Mouse (Mus musculus) spleen, adult 18-20 months (tissue): ENCODE results near the gene Srp68.
A peak's percentile ranks its signal among the peaks of the same experiment; 100 is the strongest.

Source experiments
- DNase-seq, 2 experiments: peaks; one replicate each; pipeline ENCODE4 v3.0.0; 2022; ENCODE audit warnings: mixed read lengths in 2 of 2

Gene Srp68

DNA sequence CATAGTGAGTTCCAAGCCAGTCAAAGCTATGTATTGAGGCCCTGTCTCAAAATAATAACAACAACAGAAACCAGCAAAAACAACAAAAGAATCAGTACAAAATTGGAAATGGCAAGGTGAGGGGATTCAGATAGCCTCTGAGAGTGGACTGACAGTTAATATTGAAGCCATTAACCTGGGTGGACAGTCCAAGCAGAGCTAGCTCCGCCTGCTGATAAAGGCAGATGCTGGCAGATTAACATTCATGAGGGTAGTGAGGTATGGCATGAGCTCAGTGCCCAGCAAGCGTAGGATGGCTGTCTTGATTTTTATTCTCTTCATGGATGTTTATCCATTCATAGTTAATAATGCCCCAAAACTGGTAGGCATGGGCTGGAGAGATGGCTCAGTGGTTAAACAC, 72.9 kb downstream of the Srp68 start:
- DNase-seq: no peak

- peak; percentile 91 to 95 for DNase-seq
Measured at GRCm38 (mm10) chr11:116198639-116199531, 75.1 kb downstream of the Srp68 start, which contains the start of the genes Ten1 and Acox1. TSS of gene Ten1 (plus strand) at chr11:116198855. TSS of gene Acox1 (minus strand) at chr11:116199045.

GRCm38 (mm10) chr11:116198132-116198531, 75.9 kb downstream of the Srp68 start:
- no peak for DNase-seq

- DNase-seq: no peak
Measured at GRCm38 (mm10) chr11:116197584-116197906, 76.5 kb downstream of the Srp68 start.

DNA sequence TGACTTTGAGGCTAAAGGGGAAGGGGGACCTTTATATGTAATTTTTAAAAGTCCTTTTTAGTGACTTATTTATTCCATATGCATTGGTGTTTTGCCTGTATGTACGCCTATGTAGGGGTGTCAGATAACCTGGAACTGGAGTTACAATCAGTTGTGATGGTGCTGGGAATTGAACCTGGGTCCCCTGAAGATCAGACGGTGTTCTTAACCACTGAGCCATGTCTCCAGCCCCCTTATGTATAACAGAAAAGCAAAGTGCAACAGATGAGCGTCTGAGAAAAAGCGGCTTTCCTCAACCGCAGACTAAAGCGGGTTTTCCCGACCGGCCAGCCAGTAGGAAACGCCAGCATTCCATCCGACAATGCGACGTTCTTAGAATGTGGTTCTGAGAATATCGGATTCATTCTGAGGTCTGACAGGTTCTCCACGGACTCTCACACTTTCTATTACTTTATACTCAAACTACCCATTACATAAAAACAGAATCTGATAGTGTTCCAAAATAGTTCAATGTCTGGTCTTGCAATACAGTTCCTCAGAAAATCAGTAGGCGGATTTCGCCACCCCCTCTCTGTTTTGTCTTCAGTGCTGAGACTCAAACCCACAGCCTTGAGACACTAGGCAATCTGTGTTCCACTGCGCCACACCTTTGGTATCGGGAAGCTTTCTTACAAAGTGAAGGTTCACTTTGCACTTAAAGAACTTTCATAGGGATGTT, 77.0 kb downstream of the Srp68 start:
- DNase-seq: no peak

DNA sequence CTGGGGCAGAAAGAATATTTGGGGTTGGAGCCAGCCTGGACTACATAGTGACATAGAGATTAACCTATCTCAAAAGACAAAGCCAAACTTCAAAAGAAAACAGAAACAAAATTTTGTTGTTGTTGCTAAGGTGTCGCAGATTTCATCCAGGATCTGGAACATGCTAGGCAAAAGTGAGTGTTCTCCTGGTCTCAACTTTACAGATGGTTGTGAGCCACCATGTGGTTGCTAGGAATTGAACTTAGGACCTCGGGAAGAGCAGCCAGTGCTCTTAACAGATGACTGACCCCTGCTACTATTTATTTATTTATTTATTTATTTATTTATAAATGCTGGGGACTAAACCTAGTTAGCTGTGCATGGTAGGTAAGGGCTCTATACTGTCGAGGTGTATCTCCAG, 77.7 kb downstream of the Srp68 start:
- no peak for DNase-seq

- DNase-seq: no peak
Measured at GRCm38 (mm10) chr11:116195252-116195651, 78.8 kb downstream of the Srp68 start.
